Mouse (Mus musculus) heart, postnatal 0 days (tissue): ENCODE results near the gene Myrf. TPM values are rescaled to one million over a fixed set of nuclear protein-coding genes. Genes with fewer than 3 reads are reported as not detected.

Experiments used
- ATAC-seq: fragments of 200-750 bp; cut with Nextera tagmentation; 2 replicates; pipeline ENCODE4 v1.8.0; 2017; ENCODE audit warnings: low read depth, moderate number of reproducible peaks, moderate library complexity; ENCODE audit not compliant: insufficient read depth
- DNase-seq: peaks from one replicate; pipeline ENCODE4 v3.0.0-alpha.2; 2016; ENCODE audit warnings: low spot score
- H3K27ac ChIP-seq: fragments of 300-500 bp; sonication (generic); 2 replicates; pipeline ENCODE4 v1.5.1; 2014; ENCODE audit warnings: low read depth, mild to moderate bottlenecking
- H3K27me3 ChIP-seq: fragments of 300-500 bp; sonication (generic); 2 replicates; pipeline ENCODE4 v1.6.1; 2014; ENCODE audit warnings: low read length, mixed read lengths; ENCODE audit not compliant: control insufficient read depth, insufficient read depth
- H3K36me3 ChIP-seq: fragments of 300-500 bp; sonication (generic); replicated peaks from 2 replicates; pipeline ENCODE4 v1.6.1; 2014; ENCODE audit warnings: low read length, mixed read lengths; ENCODE audit not compliant: control insufficient read depth, insufficient read depth
- H3K4me1 ChIP-seq: fragments of 300-500 bp; sonication (generic); 2 replicates; pipeline ENCODE4 v1.6.1; 2014; ENCODE audit warnings: antibody characterized with exemption; ENCODE audit not compliant: control insufficient read depth, insufficient read depth
- H3K4me2 ChIP-seq: fragments of 300-500 bp; sonication (generic); 2 replicates; pipeline ENCODE4 v1.6.1; 2014; ENCODE audit warnings: low read depth, mild to moderate bottlenecking, low read length, moderate library complexity
- H3K4me3 ChIP-seq: fragments of 300-500 bp; sonication (generic); 2 replicates; pipeline ENCODE4 v1.5.1; 2014; ENCODE audit warnings: low read depth, low read length
- H3K9ac ChIP-seq: fragments of 300-500 bp; sonication (generic); replicated peaks from 2 replicates; pipeline ENCODE4 v1.6.1; 2014; ENCODE audit warnings: low read depth, low read length, mixed read lengths
- H3K9me3 ChIP-seq: fragments of 300-500 bp; sonication (generic); replicated peaks from 2 replicates; pipeline ENCODE4 v1.6.1; 2016; ENCODE audit warnings: low read length; ENCODE audit not compliant: control insufficient read depth
- CTCF ChIP-seq: IDR thresholded peaks from 2 replicates; pipeline ENCODE4 v1.5.1; 2016; ENCODE audit warnings: antibody characterized with exemption, control low read depth, low read depth
- EP300 ChIP-seq: IDR thresholded peaks from 2 replicates; pipeline ENCODE4 v1.6.1; 2016; ENCODE audit warnings: antibody characterized with exemption, low read depth
- WGBS: fragments of 180-500 bp; shearing (Covaris S2); extraction: QIAGEN DNeasy Blood & Tissue Kit; methylation state at CpG from one replicate; pipeline ENCODE4 v1.1.7; 2014; 5-methylcytosine and 5-hydroxymethylcytosine counted together
- polyA plus RNA-seq: library from polyadenylated mRNA; unstranded; fragments of >200 nt; fragmentation: Nextera tagmentation; extraction: Ambion mirVana; gene quantifications from 2 replicates; pipeline ENCODE4 v1.2.1, GENCODE M21; 2015
- total RNA-seq: library from RNA; depleted of rRNA; stranded (reverse); fragments of >200 nt; gene quantifications from 2 replicates; pipeline ENCODE4 v1.2.3, GENCODE M21; 2014; ENCODE audit warnings: low replicate concordance

Myrf gene
- total and polyA plus RNA-seq, 2 experiments from 2014 or later = 1.3 to 4.9 TPM

DNA sequence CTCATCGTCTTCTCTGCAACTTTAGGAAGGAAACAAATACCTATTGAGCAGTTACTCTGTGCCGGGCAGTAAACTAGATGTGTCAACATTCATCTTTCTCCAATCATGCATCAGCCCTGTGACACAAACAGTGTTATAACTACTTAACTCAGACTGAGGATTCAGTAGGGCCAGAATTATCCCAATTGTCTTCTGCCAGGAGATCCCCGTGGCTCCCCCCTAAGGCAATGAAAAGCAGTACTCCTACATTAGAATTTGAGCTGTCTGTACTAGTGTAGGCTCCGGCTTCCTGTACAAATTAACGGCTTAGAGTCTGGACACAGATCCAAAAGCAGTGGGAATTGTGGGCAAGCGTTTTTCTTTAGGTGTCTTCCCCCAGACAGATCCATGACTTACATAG is 35.5 kb downstream of the Myrf start:
- peak overlapping the region; percentile 78; the same call in 1 of the 2 replicates for H3K4me2 ChIP-seq
- no peak for DNase-seq
- H3K9ac ChIP-seq = no peak overlapping the region
- TF ChIP-seq CTCF = no peak
- H3K27me3 ChIP-seq = no peaks in the 10 kb centered on the region
- no peak overlapping the region; the same call in 1 of the 2 replicates for H3K4me3 ChIP-seq
- peaks cover 39% of the 10 kb centered on the region for H3K36me3 ChIP-seq
- peak overlapping the region; percentile 75 for H3K27ac ChIP-seq
- no peaks in the 10 kb centered on the region for H3K9me3 ChIP-seq
- WGBS = 64% methylated on average over 6 of the region's 6 CpGs
- no peak for ATAC-seq
- peaks cover 9% of the 10 kb centered on the region; the same call in 1 of the 2 replicates for H3K4me1 ChIP-seq

DNA sequence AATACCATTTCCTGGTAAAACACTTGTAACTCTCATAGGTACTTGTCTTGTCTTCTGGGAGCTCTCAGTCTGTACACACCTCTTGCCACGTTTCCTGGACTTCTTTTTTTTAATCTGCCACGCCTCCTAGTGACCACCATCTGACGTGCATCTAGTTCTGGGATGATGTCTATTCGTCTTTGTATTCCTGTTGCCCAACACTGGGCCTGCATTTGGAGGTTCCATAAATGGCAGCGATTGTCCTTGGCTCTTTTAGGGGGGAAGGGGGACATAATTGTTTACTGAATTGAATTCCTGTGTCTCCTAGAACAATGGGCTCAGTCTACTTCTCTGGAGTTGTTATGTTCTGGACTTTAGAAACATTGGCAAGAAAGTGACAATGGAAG is 35.9 kb downstream of the Myrf start:
- peak; percentile 75 for DNase-seq
- Histone ChIP-seq H3K27ac (peak overlapping the region; percentile 75), H3K4me2 (peak overlapping the region; percentile 78), H3K4me1 (peaks cover 9% of the 10 kb centered on the region; the same call in 1 of the 2 replicates), H3K36me3 (peaks cover 42% of the 10 kb centered on the region), H3K9ac (peak overlapping the region; percentile 66), H3K9me3 (no peaks in the 10 kb centered on the region), H3K27me3 (no peaks in the 10 kb centered on the region), H3K4me3 (peak overlapping the region; percentile 75)
- 2% methylated on average over 5 of the region's 5 CpGs for WGBS
- no peak for TF ChIP-seq EP300
- TF ChIP-seq CTCF = peak; percentile 40
- peak; percentile 54; the same call in 1 of the 2 replicates for ATAC-seq

DNA sequence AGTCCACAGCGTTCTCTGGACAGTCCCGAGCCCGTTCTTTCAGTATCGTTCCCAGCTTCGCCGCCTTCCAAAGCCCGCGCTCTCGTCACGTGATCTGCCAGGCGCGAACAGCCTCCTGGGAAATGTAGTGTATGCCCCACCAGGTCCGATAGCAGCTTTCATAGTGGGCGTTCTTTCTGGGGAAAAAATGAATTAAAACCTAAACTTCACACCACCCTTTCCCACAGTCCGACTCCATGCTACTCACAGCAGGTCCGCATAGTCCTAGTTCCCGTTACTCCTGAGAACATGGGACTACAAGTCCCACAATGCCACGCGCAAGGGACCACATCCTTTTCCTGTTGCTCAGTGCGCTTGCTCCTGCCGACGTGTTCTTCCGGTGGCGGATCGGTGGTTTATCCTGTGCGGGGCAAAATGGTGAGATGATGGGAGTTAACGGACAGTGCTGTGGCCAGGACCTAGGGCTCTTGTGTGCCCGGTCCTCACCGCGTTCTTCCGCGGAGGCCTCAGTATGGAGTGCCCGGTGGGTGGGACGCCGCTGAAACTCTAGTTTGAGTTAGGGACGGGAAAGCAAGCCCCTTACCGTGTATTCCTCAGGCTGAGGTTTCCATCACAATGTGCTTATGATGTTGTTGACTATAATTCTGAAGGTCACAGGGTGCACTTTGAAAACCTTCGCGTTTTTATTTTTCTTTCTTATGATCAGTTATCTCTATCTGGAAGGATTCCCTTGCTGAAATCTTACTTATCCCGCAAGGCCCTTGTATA is 36.5 kb downstream of the Myrf start, which contains the start of the genes Tmem258 and Fen1:
Gene Tmem258, plus strand, starts transcription at position 167 of the 768 bp plus-strand sequence.
Gene Fen1, minus strand, starts transcription at position 322 of the 768 bp plus-strand sequence.
- under 1% methylated on average over 40 of the region's 40 CpGs for WGBS
- peak within 1 kb of the TSS; percentile 75 for H3K4me3 ChIP-seq
- peak; percentile 94 for ATAC-seq
- H3K9ac ChIP-seq = peak within 1 kb of the TSS; percentile 66
- H3K36me3 ChIP-seq = peaks cover 43% of the 10 kb centered on the region
- peaks cover 9% of the 10 kb centered on the region; the same call in 1 of the 2 replicates for H3K4me1 ChIP-seq
- peak within 1 kb of the TSS; percentile 78 for H3K4me2 ChIP-seq
- TF ChIP-seq CTCF = no peak
- peak; percentile 88 for DNase-seq
- H3K27ac ChIP-seq = peak within 1 kb of the TSS; percentile 75
- no peaks in the 10 kb centered on the region for H3K27me3 ChIP-seq
- H3K9me3 ChIP-seq = no peaks in the 10 kb centered on the region

DNA sequence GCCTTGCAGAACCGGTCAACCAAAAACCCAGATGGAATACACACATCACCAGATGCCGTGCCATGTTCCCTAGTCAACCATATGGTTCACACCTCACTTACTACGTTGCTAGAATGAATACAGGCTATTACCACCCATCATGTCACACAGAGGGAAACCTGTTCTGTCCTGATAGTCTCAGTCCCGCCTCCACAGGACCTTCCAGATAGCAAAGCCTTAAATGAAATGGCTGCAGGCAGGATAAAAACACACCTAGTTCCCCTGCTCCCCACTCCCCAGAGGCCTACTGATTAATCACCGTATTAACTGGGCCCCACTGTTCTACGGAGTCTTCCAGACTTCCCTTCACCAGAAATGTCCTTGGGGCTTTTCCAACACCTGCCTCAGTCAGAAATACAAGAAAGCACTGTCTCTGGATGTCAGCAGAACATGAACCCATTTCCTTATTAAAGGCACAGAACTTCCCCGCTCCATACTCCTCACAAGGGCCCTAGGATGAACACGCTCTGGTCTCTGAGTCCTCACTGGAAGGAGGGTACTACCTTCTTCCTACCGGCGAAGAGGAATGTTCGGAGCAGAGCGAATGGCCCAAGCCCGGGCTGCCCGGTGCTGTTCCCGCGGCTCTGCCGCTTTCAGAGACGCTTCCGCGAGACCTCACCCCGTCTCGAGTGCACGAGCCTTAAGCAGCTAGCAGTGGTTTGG is 37.3 kb downstream of the Myrf start:
- DNase-seq (no peak), ATAC-seq (peak; percentile 10; the same call in 1 of the 2 replicates)
- H3K27ac ChIP-seq = peak overlapping the region; percentile 75
- no peaks in the 10 kb centered on the region for H3K9me3 ChIP-seq
- H3K36me3 ChIP-seq = peaks cover 37% of the 10 kb centered on the region
- peak overlapping the region; percentile 75 for H3K4me3 ChIP-seq
- peaks cover 5% of the 10 kb centered on the region; the same call in 1 of the 2 replicates for H3K4me1 ChIP-seq
- 2% methylated on average over 23 of the region's 23 CpGs for WGBS
- H3K9ac ChIP-seq = peak overlapping the region; percentile 66
- peak overlapping the region; percentile 78 for H3K4me2 ChIP-seq
- H3K27me3 ChIP-seq = no peaks in the 10 kb centered on the region
- TF ChIP-seq CTCF (no peak), EP300 (no peak)

DNA sequence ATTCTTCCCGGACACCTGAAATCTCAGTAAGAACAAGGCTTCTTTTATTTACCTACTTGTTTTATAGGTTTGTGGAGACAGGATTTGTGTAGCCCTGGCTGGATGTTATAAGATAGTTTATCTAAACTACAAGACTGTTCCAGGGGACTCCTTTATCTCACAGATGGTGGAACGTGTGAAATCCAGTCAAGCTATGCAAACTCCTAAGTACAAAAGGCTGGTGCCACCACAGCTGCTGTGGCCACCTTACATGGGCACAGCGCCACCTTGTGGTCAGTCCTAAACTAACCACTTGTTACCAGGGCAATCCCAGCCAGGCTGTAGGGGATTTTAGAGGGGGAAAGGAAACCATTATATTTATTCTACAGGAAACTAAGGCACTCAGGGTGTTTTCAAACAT is 41.8 kb downstream of the Myrf start:
- Histone ChIP-seq H3K4me2 (no peak overlapping the region), H3K4me3 (no peak overlapping the region), H3K27me3 (no peaks in the 10 kb centered on the region), H3K9ac (no peak overlapping the region), H3K27ac (no peak overlapping the region), H3K4me1 (peaks cover 5% of the 10 kb centered on the region; the same call in 1 of the 2 replicates), H3K9me3 (no peaks in the 10 kb centered on the region), H3K36me3 (peaks cover 34% of the 10 kb centered on the region)
- ATAC-seq (peak; percentile 58), DNase-seq (peak; percentile 70)
- WGBS = 26% methylated on average over 3 of the region's 3 CpGs
- TF ChIP-seq CTCF (peak; percentile 94), EP300 (no peak)
